Mouse (Mus musculus) ES-E14 (cell line): Measurements from ENCODE around the gene Smyd2. TPM values are rescaled to one million over a fixed set of nuclear protein-coding genes. Genes with fewer than 3 reads are reported as not detected.

ENCODE experiments used
- DNase-seq: peaks from one replicate; pipeline ENCODE4 v3.0.0-alpha.2; 2013; ENCODE audit warnings: low read depth, low spot score
- H3K27ac ChIP-seq: 2 replicates; pipeline ENCODE4 v1.5.1; 2012; ENCODE audit warnings: low read depth, mild to moderate bottlenecking, low read length, moderate library complexity, mixed read lengths; ENCODE audit not compliant: poor library complexity, insufficient read depth, severe bottlenecking
- H3K36me3 ChIP-seq: 2 replicates; pipeline ENCODE4 v1.6.1; 2012; ENCODE audit warnings: mild to moderate bottlenecking, low read length, moderate library complexity, mixed read lengths; ENCODE audit not compliant: control insufficient read depth, poor library complexity, insufficient read depth, severe bottlenecking
- H3K4me1 ChIP-seq, 2 experiments: fragments of 150-350 bp in 1 of 2; sonication (generic) in 1 of 2; 2 replicates each; pipeline ENCODE4 v1.6.1; 2012; ENCODE audit warnings: low read length in 2 of 2, mild to moderate bottlenecking in 1 of 2, mixed read lengths in 1 of 2; ENCODE audit not compliant: control insufficient read depth in 2 of 2, insufficient read depth in 2 of 2, poor library complexity in 1 of 2
- H3K4me3 ChIP-seq, 2 experiments: fragments of 150-350 bp in 1 of 2; sonication (generic) in 1 of 2; 2 replicates each; pipeline ENCODE4 v1.5.1; 2012; ENCODE audit warnings: low read length in 2 of 2, low read depth in 1 of 2, mild to moderate bottlenecking in 1 of 2, mixed read lengths in 1 of 2; ENCODE audit not compliant: insufficient read depth in 1 of 2, poor library complexity in 1 of 2, severe bottlenecking in 1 of 2
- H3K9ac ChIP-seq: 2 replicates; pipeline ENCODE4 v1.6.1; 2012; ENCODE audit warnings: low read depth, mild to moderate bottlenecking, low read length, mixed read lengths; ENCODE audit not compliant: poor library complexity, insufficient read depth, severe bottlenecking
- H3K9me3 ChIP-seq: fragments of 150-350 bp; sonication (generic); 2 replicates; pipeline ENCODE4 v1.6.1; 2012; ENCODE audit warnings: low read depth, mild to moderate bottlenecking, low read length; ENCODE audit not compliant: control insufficient read depth, insufficient read depth
- CHD2 ChIP-seq: IDR thresholded peaks from 2 replicates; pipeline ENCODE4 v1.6.1; 2014; ENCODE audit warnings: mild to moderate bottlenecking, low read depth, low read length, inconsistent platforms
- HCFC1 ChIP-seq: IDR thresholded peaks from 2 replicates; pipeline ENCODE4 v1.6.1; 2012; ENCODE audit warnings: low read length, inconsistent platforms, borderline replicate concordance; ENCODE audit not compliant: insufficient read depth
- MAFK ChIP-seq: IDR thresholded peaks from 2 replicates; pipeline ENCODE4 v1.6.1; 2014; ENCODE audit warnings: mild to moderate bottlenecking, low read depth, low read length, inconsistent platforms; ENCODE audit not compliant: insufficient read depth
- ZC3H11A ChIP-seq: IDR thresholded peaks from 2 replicates; pipeline ENCODE4 v1.6.1; 2012; ENCODE audit warnings: low read depth, mild to moderate bottlenecking, inconsistent platforms, low read length, borderline replicate concordance
- ZNF384 ChIP-seq: IDR thresholded peaks from 2 replicates; pipeline ENCODE4 v1.6.1; 2012; ENCODE audit warnings: low read depth, low read length, inconsistent platforms
- in situ Hi-C, 2 experiments: fragments of 600-800 bp; cut with MboI; formaldehyde crosslinking; loops; one replicate each; pipeline ENCODE4 v1.15.1; 2025; ENCODE audit warnings: low sequenced_read_pairs in 2 of 2, inconsistent platforms in 1 of 2; ENCODE audit not compliant: unreplicated experiment in 2 of 2
- total RNA-seq: library from RNA; depleted of rRNA; stranded (reverse); fragments of 300-350 nt; gene quantifications from 2 replicates; pipeline ENCODE4 v1.2.3, GENCODE M21; 2012

Gene Smyd2
- total RNA-seq, 1 experiment = 64.4 TPM

- TF ChIP-seq MAFK = no peak
- in situ Hi-C loops = loop anchor here in 1 of 2 experiments (5.0 to 10.0 kb wide), 2 partner anchors 43 to 235 kb away; no protein-coding TSS in a partner anchor
- no peak overlapping the region for H3K9ac ChIP-seq
- no peaks in the 10 kb centered on the region for H3K9me3 ChIP-seq
- no peak overlapping the region for H3K4me3 ChIP-seq
- no peaks in the 10 kb centered on the region for H3K36me3 ChIP-seq
- no peak overlapping the region for H3K27ac ChIP-seq
- DNase-seq = no peak
- H3K4me1 ChIP-seq = peaks cover 0 to 2% of the 10 kb centered on the region in 2 experiments; a peak in 1 of 4 replicates
Measured at GRCm38 (mm10) chr1:189929896-189930295, 7.7 kb upstream of the Smyd2 start.

- DNase-seq = peak; percentile 59
- Histone ChIP-seq H3K36me3 (no peaks in the 10 kb centered on the region), H3K9me3 (no peaks in the 10 kb centered on the region), H3K27ac (no peak overlapping the region), H3K4me3 (no peak overlapping the region), H3K4me1 (peaks cover 0 to 7% of the 10 kb centered on the region in 2 experiments; a peak in 1 of 4 replicates), H3K9ac (no peak overlapping the region)
- in situ Hi-C loops = loop anchor here in 1 of 2 experiments (5.0 kb wide), 1 partner anchor 40 kb away; no protein-coding TSS in a partner anchor
- TF ChIP-seq ZC3H11A (peak; percentile 81; the same call in 1 of the 2 replicates), MAFK (no peak), ZNF384 (no peak)
Measured at GRCm38 (mm10) chr1:189927644-189928043, 5.5 kb upstream of the Smyd2 start.

- Histone ChIP-seq H3K4me1 (peaks cover 2 to 8% of the 10 kb centered on the region in 2 experiments; a peak in 2 of 4 replicates), H3K9ac (no peak overlapping the region), H3K27ac (no peak overlapping the region), H3K4me3 (no peak overlapping the region), H3K36me3 (no peaks in the 10 kb centered on the region), H3K9me3 (no peaks in the 10 kb centered on the region)
- TF ChIP-seq CHD2 = no peak
- TF ChIP-seq ZNF384 = no peak
- TF ChIP-seq HCFC1 = no peak
- no peak for TF ChIP-seq MAFK
- no peak for TF ChIP-seq ZC3H11A
- in situ Hi-C loops = loop anchor here in 1 of 2 experiments (5.0 kb wide), 1 partner anchor 39 kb away; no protein-coding TSS in a partner anchor
- DNase-seq = no peak
Measured at GRCm38 (mm10) chr1:189926279-189926678, 4.1 kb upstream of the Smyd2 start.

- peak; percentile 53 for DNase-seq
- H3K4me1 ChIP-seq = peaks cover 2 to 12% of the 10 kb centered on the region in 2 experiments; a peak in 2 of 4 replicates
- TF ChIP-seq ZC3H11A = no peak
- TF ChIP-seq ZNF384 = no peak
- no peak for TF ChIP-seq CHD2
- TF ChIP-seq HCFC1 = no peak
- TF ChIP-seq MAFK = no peak
- H3K36me3 ChIP-seq = no peaks in the 10 kb centered on the region
- no peak overlapping the region for H3K27ac ChIP-seq
- peak overlapping the region; percentile 2 to 14; a peak in 1 of 4 replicates for H3K4me3 ChIP-seq
- H3K9me3 ChIP-seq = no peaks in the 10 kb centered on the region
- in situ Hi-C loops = no loop called here
- H3K9ac ChIP-seq = peak overlapping the region; percentile 41; the same call in 1 of the 2 replicates
Measured at GRCm38 (mm10) chr1:189923871-189924568, 1.9 kb upstream of the Smyd2 start.
